In the genomic region with DNA sequence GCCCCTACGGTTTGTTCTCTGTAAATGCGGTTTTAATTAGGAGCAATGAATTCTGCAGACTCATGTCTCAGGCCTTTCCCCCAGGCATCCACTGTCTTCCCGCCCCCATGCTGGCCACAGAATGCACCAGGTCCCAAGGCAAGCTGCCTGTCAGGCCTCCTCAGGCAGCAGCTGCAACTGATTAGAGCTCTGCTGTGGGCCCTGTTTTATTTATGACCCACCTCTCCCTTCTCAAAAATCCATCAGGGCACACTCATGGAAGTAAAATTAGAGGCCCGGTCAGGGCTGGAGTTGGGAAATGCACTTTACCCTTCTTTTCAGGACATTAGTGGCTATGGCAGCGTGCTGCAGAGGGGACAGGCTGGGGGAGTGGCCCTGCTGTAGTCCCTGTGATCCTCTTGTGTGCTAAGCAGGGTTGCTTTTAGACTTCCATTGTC, we compare ENCODE assay signal across 8 mouse cellular contexts.
DNase-seq lines count a peak whose midpoint lies in the region; ATAC-seq and TF ChIP-seq lines count a peak whose summit lies in the region.

No protein-coding gene starts in this region.

- TF ChIP-seq EP300 in liver, postnatal 0 days (IDR thresholded peaks at IDR 0.05; ENCODE audit: low read depth) = no peak

- no peak; the same call in 1 of the 2 replicates for ATAC-seq in liver, embryonic 11.5 days (replicated peaks; ENCODE audit: low FRiP score)
- no peak for ATAC-seq in liver, postnatal 0 days
- peak; percentile 81 for ATAC-seq in heart, embryonic 16.5 days (replicated peaks; ENCODE audit: extremely low read depth, insufficient read depth, low FRiP score)
- ATAC-seq in midbrain, postnatal 0 days (ENCODE audit: low FRiP score) = peak; percentile 66

- DNase-seq in liver, embryonic 11.5 days (ENCODE audit: low spot score) = peak; percentile 46
- DNase-seq in liver, postnatal 0 days = no peak
- DNase-seq in forebrain, embryonic 10.5 days (ENCODE audit: extremely low spot score, low spot score) = peak; percentile 86
- peak; percentile 53 to 76 for DNase-seq in kidney, postnatal 25 days
- DNase-seq in midbrain, postnatal 0 days (ENCODE audit: low spot score) = peak; percentile 50
- no peak for DNase-seq in urinary bladder, postnatal 25 days (ENCODE audit: low spot score)
- no peak for DNase-seq in cerebellum, adult 11 months

- no peak overlapping the region for H3K4me2 ChIP-seq in liver, embryonic 11.5 days
- H3K4me2 ChIP-seq in liver, postnatal 0 days (ENCODE audit: low read depth, low read length) = no peak overlapping the region
- H3K4me2 ChIP-seq in heart, embryonic 16.5 days (ENCODE audit: low read depth, low read length) = no peak overlapping the region
- no peak overlapping the region for H3K4me2 ChIP-seq in midbrain, postnatal 0 days (ENCODE audit: low read depth, low read length, poor library complexity, severe bottlenecking)

- WGBS in liver, embryonic 11.5 days = 30% methylated on average over 5 of the region's 5 CpGs
- WGBS in liver, postnatal 0 days (ENCODE audit: insufficient replicate concordance) = 50% methylated on average over 5 of the region's 5 CpGs
- under 1% methylated on average over 5 of the region's 5 CpGs for WGBS in forebrain, embryonic 10.5 days
- 12% methylated on average over 5 of the region's 5 CpGs for WGBS in heart, embryonic 16.5 days
- WGBS in midbrain, postnatal 0 days = 5% methylated on average over 5 of the region's 5 CpGs

- H3K27ac ChIP-seq in liver, embryonic 11.5 days (ENCODE audit: low read depth, low read length) = peak overlapping the region; percentile 41; the same call in 1 of the 2 replicates
- no peak overlapping the region for H3K27ac ChIP-seq in liver, postnatal 0 days (ENCODE audit: low read depth)
- H3K27ac ChIP-seq in forebrain, embryonic 10.5 days = peak overlapping the region; percentile 88
- H3K27ac ChIP-seq in heart, embryonic 16.5 days (ENCODE audit: low read length) = peak overlapping the region; percentile 90
- peak overlapping the region; percentile 13 for H3K27ac ChIP-seq in midbrain, postnatal 0 days (ENCODE audit: low read depth, low read length)

- no peaks in the 10 kb centered on the region for H3K4me1 ChIP-seq in liver, embryonic 11.5 days (replicated peaks; ENCODE audit: control insufficient read depth, insufficient read depth, low read length)
- H3K4me1 ChIP-seq in liver, postnatal 0 days (ENCODE audit: insufficient read depth) = no peaks in the 10 kb centered on the region
- peaks cover 60% of the 10 kb centered on the region for H3K4me1 ChIP-seq in forebrain, embryonic 10.5 days
- peaks cover 24% of the 10 kb centered on the region for H3K4me1 ChIP-seq in heart, embryonic 16.5 days (ENCODE audit: control insufficient read depth, insufficient read depth, low read length)
- H3K4me1 ChIP-seq in midbrain, postnatal 0 days (ENCODE audit: insufficient read depth, low read length) = peaks cover 10% of the 10 kb centered on the region; the same call in 1 of the 2 replicates

- no peak overlapping the region for H3K9ac ChIP-seq in liver, embryonic 11.5 days (ENCODE audit: low read depth, low read length)
- H3K9ac ChIP-seq in liver, postnatal 0 days (replicated peaks) = no peak overlapping the region
- H3K9ac ChIP-seq in heart, embryonic 16.5 days (ENCODE audit: low read length) = peak overlapping the region; percentile 11; the same call in 1 of the 2 replicates
- 0 out of 2 replicates have a peak overlapping the region, but pooled peaks have one; percentile 1 for H3K9ac ChIP-seq in midbrain, postnatal 0 days (replicated peaks; ENCODE audit: low read length, poor library complexity, severe bottlenecking)

- no peaks in the 10 kb centered on the region for H3K9me3 ChIP-seq in liver, embryonic 11.5 days (ENCODE audit: control insufficient read depth, low read length)
- H3K9me3 ChIP-seq in liver, postnatal 0 days (ENCODE audit: low read length) = no peaks in the 10 kb centered on the region
- peaks cover 9% of the 10 kb centered on the region for H3K9me3 ChIP-seq in forebrain, embryonic 10.5 days
- H3K9me3 ChIP-seq in heart, embryonic 16.5 days (replicated peaks; ENCODE audit: control insufficient read depth, low read length) = no peaks in the 10 kb centered on the region
- H3K9me3 ChIP-seq in midbrain, postnatal 0 days (ENCODE audit: low read length) = no peaks in the 10 kb centered on the region

- no peaks in the 10 kb centered on the region for H3K36me3 ChIP-seq in liver, embryonic 11.5 days (ENCODE audit: control insufficient read depth, insufficient read depth, low read length)
- H3K36me3 ChIP-seq in liver, postnatal 0 days (replicated peaks; ENCODE audit: insufficient read depth, low read length) = no peaks in the 10 kb centered on the region
- H3K36me3 ChIP-seq in forebrain, embryonic 10.5 days (replicated peaks) = no peaks in the 10 kb centered on the region
- no peaks in the 10 kb centered on the region for H3K36me3 ChIP-seq in heart, embryonic 16.5 days (ENCODE audit: control insufficient read depth, insufficient read depth)
- no peaks in the 10 kb centered on the region for H3K36me3 ChIP-seq in midbrain, postnatal 0 days (ENCODE audit: insufficient read depth, low read length)

- no peak overlapping the region for H3K4me3 ChIP-seq in liver, embryonic 11.5 days (ENCODE audit: low read depth, low read length)
- no peak overlapping the region for H3K4me3 ChIP-seq in liver, postnatal 0 days (ENCODE audit: low read depth, low read length)
- H3K4me3 ChIP-seq in forebrain, embryonic 10.5 days = peak overlapping the region; percentile 11; the same call in 1 of the 2 replicates
- H3K4me3 ChIP-seq in heart, embryonic 16.5 days (ENCODE audit: low read length) = no peak overlapping the region
- H3K4me3 ChIP-seq in midbrain, postnatal 0 days (ENCODE audit: low read depth, low read length) = no peak overlapping the region

- H3K27me3 ChIP-seq in liver, embryonic 11.5 days (replicated peaks; ENCODE audit: control insufficient read depth, insufficient read depth, low read length) = no peaks in the 10 kb centered on the region
- no peaks in the 10 kb centered on the region for H3K27me3 ChIP-seq in liver, postnatal 0 days (ENCODE audit: insufficient read depth, low read length)
- H3K27me3 ChIP-seq in forebrain, embryonic 10.5 days (ENCODE audit: poor library complexity, severe bottlenecking) = no peaks in the 10 kb centered on the region
- no peaks in the 10 kb centered on the region for H3K27me3 ChIP-seq in heart, embryonic 16.5 days (ENCODE audit: control insufficient read depth, insufficient read depth, low read length)
- no peaks in the 10 kb centered on the region for H3K27me3 ChIP-seq in midbrain, postnatal 0 days (ENCODE audit: insufficient read depth, low read length)

- TF ChIP-seq CTCF in liver, postnatal 0 days (IDR thresholded peaks at IDR 0.05; ENCODE audit: low read depth) = no peak
- no peak for TF ChIP-seq CTCF in midbrain, postnatal 0 days (IDR thresholded peaks at IDR 0.05)

Comparison
In these comparisons a context has a peak if more than half of its experiments do, and no peak if none do; other contexts are left out.
1. DNase-seq: peak in liver, embryonic 11.5 days (single experiment), forebrain, embryonic 10.5 days (single experiment), kidney, postnatal 25 days (2 of 2) and midbrain, postnatal 0 days (single experiment); none in liver, postnatal 0 days (single experiment), urinary bladder, postnatal 25 days (single experiment) and cerebellum, adult 11 months (single experiment).
2. ATAC-seq: peak in heart, embryonic 16.5 days (single experiment) and midbrain, postnatal 0 days (single experiment); none in liver, embryonic 11.5 days (single experiment) and liver, postnatal 0 days (single experiment).
3. H3K9ac ChIP-seq: peak in heart, embryonic 16.5 days (single experiment) and midbrain, postnatal 0 days (single experiment); none in liver, embryonic 11.5 days (single experiment) and liver, postnatal 0 days (single experiment).